Mouse (Mus musculus): ENCODE data around the gene Gabarapl1. TPM values are rescaled to one million over a fixed set of nuclear protein-coding genes. Genes with fewer than 3 reads are reported as not detected.

The Gabarapl1 gene
- polyA plus RNA-seq, 1 experiment from 2014 or later, result 96.6 TPM

DNA sequence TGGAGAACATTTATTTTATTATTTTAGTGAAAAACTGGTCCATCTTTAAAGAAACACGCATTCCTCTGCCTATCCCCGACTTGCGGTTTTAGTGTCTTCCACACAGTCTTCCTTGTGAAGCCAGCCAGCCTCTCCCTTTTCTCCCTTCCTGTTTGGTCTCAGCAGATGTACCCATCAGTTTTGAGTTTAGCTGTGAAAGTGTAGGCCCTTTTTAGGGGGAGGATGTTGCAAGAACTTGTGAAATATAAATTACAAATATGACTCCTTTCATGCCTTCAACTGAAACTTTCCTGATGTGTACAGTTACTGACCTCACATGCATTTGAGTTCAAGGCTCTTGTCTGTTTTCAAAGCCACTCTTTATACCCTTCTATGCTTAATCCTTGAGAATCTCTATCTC, 17.9 kb upstream of the Gabarapl1 start:
- no peaks in the 10 kb centered on the region for H3K9me3 ChIP-seq
- no peak overlapping the region for H3K4me2 ChIP-seq (replicated peaks)
- no peaks in the 10 kb centered on the region for H3K36me3 ChIP-seq
- no peak overlapping the region for H3K27ac ChIP-seq (replicated peaks)
- no peak overlapping the region for H3K4me3 ChIP-seq
- H3K27me3 ChIP-seq, result no peaks in the 10 kb centered on the region
- ATAC-seq (ENCODE audit: low FRiP score, low read depth), result no peak
- no peaks in the 10 kb centered on the region for H3K4me1 ChIP-seq
- 91% methylated on average over 3 of the region's 3 CpGs for WGBS
- no peak overlapping the region for H3K9ac ChIP-seq (replicated peaks)

- Histone ChIP-seq H3K36me3 (no peaks in the 10 kb centered on the region), H3K4me2 (replicated peaks) (no peak overlapping the region), H3K27ac (replicated peaks) (no peak overlapping the region), H3K27me3 (no peaks in the 10 kb centered on the region), H3K4me3 (no peak overlapping the region), H3K9ac (replicated peaks) (no peak overlapping the region), H3K9me3 (no peaks in the 10 kb centered on the region), H3K4me1 (no peaks in the 10 kb centered on the region)
- ATAC-seq (ENCODE audit: low FRiP score, low read depth), result no peak
- WGBS, result 94% methylated on average over 10 of the region's 10 CpGs
Measured at GRCm38 (mm10) chr6:129516388-129516787, 16.6 kb upstream of the Gabarapl1 start.

- peak; percentile 25 for ATAC-seq (ENCODE audit: low FRiP score, low read depth)
- Histone ChIP-seq H3K27ac (replicated peaks) (no peak overlapping the region), H3K4me3 (no peak overlapping the region), H3K27me3 (no peaks in the 10 kb centered on the region), H3K9me3 (no peaks in the 10 kb centered on the region), H3K4me1 (0 out of 2 replicates have a peak, but pooled peaks cover 3% of the 10 kb centered on the region), H3K9ac (replicated peaks) (no peak overlapping the region), H3K4me2 (replicated peaks) (no peak overlapping the region), H3K36me3 (no peaks in the 10 kb centered on the region)
- 54% methylated on average over 2 of the region's 2 CpGs for WGBS
Measured at GRCm38 (mm10) chr6:129517752-129518408, 15.1 kb upstream of the Gabarapl1 start.

- H3K27me3 ChIP-seq, result no peaks in the 10 kb centered on the region
- no peak overlapping the region for H3K4me3 ChIP-seq
- H3K27ac ChIP-seq (replicated peaks), result no peak overlapping the region
- no peaks in the 10 kb centered on the region for H3K36me3 ChIP-seq
- no peaks in the 10 kb centered on the region for H3K9me3 ChIP-seq
- 0 out of 2 replicates have a peak, but pooled peaks cover 3% of the 10 kb centered on the region for H3K4me1 ChIP-seq
- H3K4me2 ChIP-seq (replicated peaks), result no peak overlapping the region
- H3K9ac ChIP-seq (replicated peaks), result no peak overlapping the region
- no peak for ATAC-seq (ENCODE audit: low FRiP score, low read depth)
Measured at GRCm38 (mm10) chr6:129526069-129526468, 6.9 kb upstream of the Gabarapl1 start.

DNA sequence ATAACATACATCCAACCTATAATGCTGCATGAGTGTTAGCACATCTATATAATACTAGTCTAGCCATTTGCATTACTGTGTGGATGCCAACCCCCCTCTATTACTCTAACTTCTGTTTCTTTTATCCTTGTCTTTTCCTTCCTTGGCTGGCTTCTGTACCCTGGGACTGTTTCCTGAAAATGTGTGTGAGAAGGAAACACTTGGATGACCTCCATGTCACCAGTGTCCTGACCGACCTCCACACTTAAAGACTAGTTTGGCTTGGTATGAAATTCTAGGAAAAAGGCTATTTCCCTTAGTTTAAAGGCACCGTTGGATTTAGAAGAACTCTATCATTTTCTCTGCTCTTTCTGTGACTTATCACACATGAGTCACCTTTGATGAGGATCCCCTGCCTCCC, 5.5 kb upstream of the Gabarapl1 start:
- 0 out of 2 replicates have a peak, but pooled peaks cover 2% of the 10 kb centered on the region for H3K4me1 ChIP-seq
- H3K9me3 ChIP-seq, result no peaks in the 10 kb centered on the region
- H3K36me3 ChIP-seq, result no peaks in the 10 kb centered on the region
- H3K9ac ChIP-seq (replicated peaks), result no peak overlapping the region
- H3K27me3 ChIP-seq, result no peaks in the 10 kb centered on the region
- WGBS, result 83% methylated on average over 2 of the region's 2 CpGs
- no peak for ATAC-seq (ENCODE audit: low FRiP score, low read depth)
- H3K27ac ChIP-seq (replicated peaks), result no peak overlapping the region
- H3K4me3 ChIP-seq, result no peak overlapping the region
- H3K4me2 ChIP-seq (replicated peaks), result no peak overlapping the region

DNA sequence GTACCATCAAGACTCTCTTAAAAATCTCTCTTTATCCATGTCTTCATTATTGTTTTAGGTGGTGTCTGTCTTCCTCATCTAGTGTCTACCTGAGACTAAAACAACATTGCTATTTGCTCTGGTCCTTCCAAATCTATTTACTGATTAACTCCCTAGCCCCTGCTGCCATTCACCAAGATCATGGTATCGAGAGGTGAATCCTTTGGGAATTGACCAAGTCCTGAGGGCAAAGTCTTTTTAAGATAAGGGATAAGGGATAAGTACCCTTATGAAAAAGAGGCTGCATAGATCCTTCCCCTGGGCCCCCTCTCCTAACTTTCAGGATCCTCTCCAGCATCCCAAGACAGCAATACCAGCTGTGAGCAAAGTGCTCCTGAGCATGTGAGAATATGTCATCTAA, 3.4 kb upstream of the Gabarapl1 start:
- no peaks in the 10 kb centered on the region for H3K9me3 ChIP-seq
- H3K27ac ChIP-seq (replicated peaks), result no peak overlapping the region
- no peaks in the 10 kb centered on the region for H3K36me3 ChIP-seq
- H3K4me2 ChIP-seq (replicated peaks), result no peak overlapping the region
- no peak for ATAC-seq (ENCODE audit: low FRiP score, low read depth)
- WGBS, result 85% methylated on average over 1 of the region's 1 CpGs
- peaks cover 5% of the 10 kb centered on the region; the same call in 1 of the 2 replicates for H3K4me1 ChIP-seq
- H3K4me3 ChIP-seq, result no peak overlapping the region
- no peaks in the 10 kb centered on the region for H3K27me3 ChIP-seq
- no peak overlapping the region for H3K9ac ChIP-seq (replicated peaks)

- H3K36me3 ChIP-seq, result no peaks in the 10 kb centered on the region
- no peak overlapping the region for H3K4me3 ChIP-seq
- H3K4me2 ChIP-seq (replicated peaks), result no peak overlapping the region
- peaks cover 12% of the 10 kb centered on the region for H3K4me1 ChIP-seq
- H3K9ac ChIP-seq (replicated peaks), result no peak overlapping the region
- H3K27me3 ChIP-seq, result no peaks in the 10 kb centered on the region
- H3K9me3 ChIP-seq, result no peaks in the 10 kb centered on the region
- H3K27ac ChIP-seq (replicated peaks), result no peak overlapping the region
- ATAC-seq (ENCODE audit: low FRiP score, low read depth), result no peak
Measured at GRCm38 (mm10) chr6:129530261-129530660, 2.7 kb upstream of the Gabarapl1 start.

DNA sequence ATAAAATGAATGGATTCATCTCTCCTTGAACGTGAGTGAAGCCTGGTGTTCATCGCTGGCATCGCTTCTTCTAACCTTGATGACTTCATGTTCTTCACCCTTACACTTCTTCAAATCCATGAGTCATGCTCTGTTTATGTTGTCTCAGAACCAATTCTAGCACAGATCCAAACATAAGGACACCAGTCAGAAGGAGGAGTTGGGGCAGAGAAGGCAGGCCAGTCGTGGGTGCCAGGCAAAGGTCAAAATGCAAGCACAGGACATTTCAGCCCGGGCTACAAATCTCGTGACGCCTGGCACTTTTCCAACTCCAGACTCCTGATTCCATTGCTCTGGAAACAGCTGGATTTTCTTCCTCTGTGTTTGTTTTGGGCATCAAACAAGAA, 411 bp upstream of the Gabarapl1 start:
- H3K27me3 ChIP-seq, result no peaks in the 10 kb centered on the region
- peak overlapping the region; percentile 49; the same call in 1 of the 2 replicates for H3K27ac ChIP-seq (replicated peaks)
- ATAC-seq (ENCODE audit: low FRiP score, low read depth), result peak; percentile 24
- H3K4me1 ChIP-seq, result peaks cover 17% of the 10 kb centered on the region
- whole genome bisulfite sequencing, result 35% methylated on average over 7 of the region's 7 CpGs
- H3K4me2 ChIP-seq (replicated peaks), result peak overlapping the region; percentile 71
- peak overlapping the region; percentile 72 for H3K4me3 ChIP-seq
- no peaks in the 10 kb centered on the region for H3K9me3 ChIP-seq
- 0 out of 2 replicates have a peak, but pooled peaks cover 2% of the 10 kb centered on the region for H3K36me3 ChIP-seq
- H3K9ac ChIP-seq (replicated peaks), result peak overlapping the region; percentile 80; the same call in 1 of the 2 replicates

GRCm38 (mm10) chr6:129534057-129534456, 1.1 kb downstream of the Gabarapl1 start:
- Histone ChIP-seq H3K4me1 (peaks cover 17% of the 10 kb centered on the region), H3K27ac (replicated peaks) (peak overlapping the region; percentile 78; the same call in 1 of the 2 replicates), H3K9ac (replicated peaks) (peak overlapping the region; percentile 80), H3K4me2 (replicated peaks) (peak overlapping the region; percentile 71), H3K36me3 (peaks cover 17% of the 10 kb centered on the region), H3K4me3 (peak overlapping the region; percentile 72), H3K27me3 (no peaks in the 10 kb centered on the region), H3K9me3 (no peaks in the 10 kb centered on the region)
- WGBS, result 16% methylated on average over 9 of the region's 9 CpGs
- ATAC-seq (ENCODE audit: low FRiP score, low read depth), result peak; percentile 64

DNA sequence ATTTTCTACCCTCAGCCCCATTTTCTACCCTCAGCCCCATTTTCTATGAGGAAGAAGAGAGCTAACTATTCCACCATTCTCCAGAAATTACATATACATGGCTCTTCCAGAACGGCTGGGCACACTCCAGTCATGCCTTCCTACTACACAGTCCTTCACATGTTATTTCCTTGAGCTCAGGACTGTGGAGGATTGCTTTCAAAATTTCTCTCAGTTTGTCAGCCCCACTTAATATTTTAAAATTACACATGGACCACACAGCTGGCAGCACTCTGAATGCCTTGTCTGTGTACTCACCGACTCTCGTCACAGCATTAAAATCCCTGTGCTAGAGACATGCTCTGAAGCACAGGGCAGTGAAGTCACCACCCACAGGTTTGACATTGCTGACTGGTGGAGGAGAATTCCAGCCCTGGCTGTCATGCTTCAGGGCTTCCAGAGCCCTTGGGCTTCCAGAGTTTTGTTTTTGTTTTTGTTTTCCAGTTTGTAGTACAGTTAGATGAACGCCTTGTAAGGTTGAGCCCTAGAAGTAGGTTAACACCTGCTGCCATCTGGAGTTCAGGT, 1.7 kb downstream of the Gabarapl1 start:
- ATAC-seq (ENCODE audit: low FRiP score, low read depth), result peak; percentile 7; the same call in 1 of the 2 replicates
- peaks cover 24% of the 10 kb centered on the region for H3K36me3 ChIP-seq
- 59% methylated on average over 4 of the region's 4 CpGs for WGBS
- peaks cover 17% of the 10 kb centered on the region for H3K4me1 ChIP-seq
- H3K27me3 ChIP-seq, result no peaks in the 10 kb centered on the region
- H3K9ac ChIP-seq (replicated peaks), result peak overlapping the region; percentile 80
- peak overlapping the region; percentile 72 for H3K4me3 ChIP-seq
- H3K9me3 ChIP-seq, result no peaks in the 10 kb centered on the region
- H3K27ac ChIP-seq (replicated peaks), result no peak overlapping the region
- peak overlapping the region; percentile 71 for H3K4me2 ChIP-seq (replicated peaks)

DNA sequence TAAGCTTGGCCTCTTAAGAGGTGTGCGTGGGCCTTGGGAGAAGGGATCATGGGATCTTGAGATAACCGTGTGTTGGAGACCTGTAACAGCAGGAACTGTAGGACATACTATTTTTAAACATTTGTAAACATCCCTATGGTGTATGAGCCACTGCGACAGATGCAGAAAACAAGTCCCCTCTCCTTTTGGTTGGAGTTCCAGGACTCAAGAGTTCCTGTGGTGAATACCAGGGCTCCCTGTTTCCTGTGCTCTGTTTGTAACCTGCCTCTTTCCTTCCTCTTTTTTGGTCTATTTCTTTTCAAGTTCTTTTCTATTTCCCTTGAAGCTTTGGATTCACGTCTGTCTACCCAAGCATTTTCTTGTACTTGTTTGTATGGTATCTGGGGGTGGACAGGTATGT, 2.8 kb downstream of the Gabarapl1 start:
- no peak for ATAC-seq (ENCODE audit: low FRiP score, low read depth)
- 82% methylated on average over 4 of the region's 4 CpGs for WGBS
- H3K27ac ChIP-seq (replicated peaks), result no peak overlapping the region
- peaks cover 34% of the 10 kb centered on the region for H3K36me3 ChIP-seq
- no peaks in the 10 kb centered on the region for H3K9me3 ChIP-seq
- H3K4me2 ChIP-seq (replicated peaks), result peak overlapping the region; percentile 71
- H3K9ac ChIP-seq (replicated peaks), result no peak overlapping the region
- H3K4me3 ChIP-seq, result peak overlapping the region; percentile 72; the same call in 1 of the 2 replicates
- H3K27me3 ChIP-seq, result no peaks in the 10 kb centered on the region
- peaks cover 17% of the 10 kb centered on the region for H3K4me1 ChIP-seq

- Histone ChIP-seq H3K36me3 (peaks cover 48% of the 10 kb centered on the region), H3K9ac (replicated peaks) (no peak overlapping the region), H3K9me3 (no peaks in the 10 kb centered on the region), H3K27me3 (no peaks in the 10 kb centered on the region), H3K4me1 (peaks cover 14% of the 10 kb centered on the region), H3K4me2 (replicated peaks) (no peak overlapping the region), H3K27ac (replicated peaks) (no peak overlapping the region), H3K4me3 (no peak overlapping the region)
- no peak for ATAC-seq (ENCODE audit: low FRiP score, low read depth)
- WGBS, result 92% methylated on average over 6 of the region's 6 CpGs
Measured at GRCm38 (mm10) chr6:129538555-129538954, 5.6 kb downstream of the Gabarapl1 start.
